Comparison of ENCODE assay signal across 7 mouse cellular contexts in genomic region chrX:101273875-101274738, GRCm38 (mm10). TPM values are rescaled to one million over a fixed set of nuclear protein-coding genes. Genes with fewer than 3 reads are reported as not detected.
DNase-seq lines count a peak whose midpoint lies in the region; ATAC-seq and TF ChIP-seq lines count a peak whose summit lies in the region.

TSS of gene Med12 (plus strand) at chrX:101274030.

- no peaks in the 10 kb centered on the region for H3K27me3 ChIP-seq in intestine, postnatal 0 days (replicated peaks; ENCODE audit: control insufficient read depth, insufficient read depth, low read length)
- peaks cover 5% of the 10 kb centered on the region; the same call in 1 of the 2 replicates for H3K27me3 ChIP-seq in midbrain, embryonic 12.5 days
- H3K27me3 ChIP-seq in small intestine, adult 2 months (ENCODE audit: control insufficient read depth, insufficient read depth, low read length), result no peaks in the 10 kb centered on the region

- peak within 1 kb of the TSS; percentile 66 for H3K4me2 ChIP-seq in intestine, postnatal 0 days (replicated peaks; ENCODE audit: low read depth)
- H3K4me2 ChIP-seq in midbrain, embryonic 12.5 days (replicated peaks), result peak within 1 kb of the TSS; percentile 52

- ATAC-seq in intestine, postnatal 0 days, result peak; percentile 98
- ATAC-seq in midbrain, embryonic 12.5 days (ENCODE audit: low FRiP score, low read depth), result peak; percentile 98

- peak within 1 kb of the TSS; percentile 56 for H3K9ac ChIP-seq in intestine, postnatal 0 days (ENCODE audit: low read depth, low read length)
- H3K9ac ChIP-seq in midbrain, embryonic 12.5 days (replicated peaks), result peak within 1 kb of the TSS; percentile 63

- peak; percentile 90 for DNase-seq in adrenal gland, adult 8-10 months
- DNase-seq in embryo, embryonic 9.5 days (ENCODE audit: extremely low spot score), result peak; percentile 87
- DNase-seq in gonadal fat pad, adult 2 months (ENCODE audit: low read depth), result no peak
- peak; percentile 90 for DNase-seq in left cerebral cortex, postnatal 4 days

- 0 out of 2 replicates have a peak within 1 kb of the TSS, but pooled peaks have one; percentile 21 for H3K27ac ChIP-seq in intestine, postnatal 0 days (ENCODE audit: low read depth, low read length)
- H3K27ac ChIP-seq in midbrain, embryonic 12.5 days (replicated peaks), result peak within 1 kb of the TSS; percentile 49
- 0 out of 2 replicates have a peak within 1 kb of the TSS, but pooled peaks have one; percentile 64 for H3K27ac ChIP-seq in small intestine, adult 2 months (ENCODE audit: insufficient read depth, low read depth, low read length)

- 0 out of 2 replicates have a peak, but pooled peaks have one; percentile 11 for TF ChIP-seq CTCF in intestine, postnatal 0 days (IDR thresholded peaks at IDR 0.05; ENCODE audit: low read depth)
- no peak for TF ChIP-seq CTCF in small intestine, adult 2 months (IDR thresholded peaks at IDR 0.05; ENCODE audit: extremely low read depth, insufficient read length, insufficient replicate concordance, low read depth, low read length)

- H3K36me3 ChIP-seq in intestine, postnatal 0 days (ENCODE audit: control insufficient read depth, insufficient read depth), result peaks cover 5% of the 10 kb centered on the region; the same call in 1 of the 2 replicates
- H3K36me3 ChIP-seq in midbrain, embryonic 12.5 days, result peaks cover 21% of the 10 kb centered on the region; the same call in 1 of the 2 replicates
- H3K36me3 ChIP-seq in small intestine, adult 2 months (ENCODE audit: control insufficient read depth, insufficient read depth, low read length), result peaks cover 13% of the 10 kb centered on the region

- no peaks in the 10 kb centered on the region for H3K9me3 ChIP-seq in intestine, postnatal 0 days (ENCODE audit: control insufficient read depth)
- no peaks in the 10 kb centered on the region for H3K9me3 ChIP-seq in midbrain, embryonic 12.5 days

- WGBS in intestine, postnatal 0 days, result 24% methylated on average over 53 of the region's 54 CpGs
- WGBS in midbrain, embryonic 12.5 days, result 21% methylated on average over 54 of the region's 54 CpGs
- WGBS in small intestine, adult 2 months, result 13% methylated on average over 50 of the region's 54 CpGs

- no peak for TF ChIP-seq POLR2A in small intestine, adult 2 months (IDR thresholded peaks at IDR 0.05; ENCODE audit: low read depth, low read length)

- intact Hi-C loops in left cerebral cortex, postnatal 4 days (cut with DNase I), result no loop called here

- H3K4me1 ChIP-seq in intestine, postnatal 0 days (replicated peaks; ENCODE audit: control insufficient read depth, insufficient read depth, low read length), result no peaks in the 10 kb centered on the region
- 0 out of 2 replicates have a peak, but pooled peaks cover 7% of the 10 kb centered on the region for H3K4me1 ChIP-seq in midbrain, embryonic 12.5 days
- peaks cover 4% of the 10 kb centered on the region; the same call in 1 of the 2 replicates for H3K4me1 ChIP-seq in small intestine, adult 2 months (ENCODE audit: control insufficient read depth, insufficient read depth, insufficient read length, low read length)

- H3K4me3 ChIP-seq in intestine, postnatal 0 days (ENCODE audit: low read depth, low read length), result peak within 1 kb of the TSS; percentile 59
- H3K4me3 ChIP-seq in midbrain, embryonic 12.5 days, result peak within 1 kb of the TSS; percentile 54
- peak within 1 kb of the TSS; percentile 98 for H3K4me3 ChIP-seq in small intestine, adult 2 months (ENCODE audit: low read depth, low read length)

RNA-seq across cellular contexts. Expression of gene Med12, which starts in this region (rescaled TPM):
- 10 to 100 TPM; 28.9 to 61.1 (median 42.5) TPM for total RNA-seq in adrenal gland, adult 8-10 months (2022)
- 67.4 and 91.2 TPM in 2 replicates for polyA plus RNA-seq in gonadal fat pad, adult 2 months (2012; rRNA removed)
- 13.9 and 14.0 TPM in 2 replicates for polyA plus RNA-seq in intestine, postnatal 0 days (2015; fragmentation: Nextera tagmentation; extraction: Ambion mirVana)
- 10 to 100 TPM; 41.6 to 42.8 TPM for total RNA-seq in left cerebral cortex, postnatal 4 days (2021)
- polyA plus RNA-seq in midbrain, embryonic 12.5 days (2016; fragmentation: Nextera tagmentation; extraction: Ambion mirVana), result 40.0 and 40.4 TPM in 2 replicates
- 77.9 and 155 TPM in 2 replicates for polyA plus RNA-seq in small intestine, adult 2 months (2012; rRNA removed)
